Mouse (Mus musculus) left cerebral cortex, adult 18-20 months (tissue): ENCODE results near the gene Il12rb1. TPM values are rescaled to one million over a fixed set of nuclear protein-coding genes. Genes with fewer than 3 reads are reported as not detected.
"Not testable (repeated sequence)": the region's sequence is repeated elsewhere in the genome, so short reads cannot be mapped to it uniquely, and the experiment has no call there.

Experiments used
- DNase-seq, 2 experiments: peaks; one replicate each; pipeline ENCODE4 v3.0.0; 2021 to 2022; ENCODE audit warnings: low spot score in 2 of 2, mixed read lengths in 1 of 2
- total RNA-seq, 2 experiments: library from RNA; stranded (reverse); gene quantifications; 2 replicates each; pipeline ENCODE4 v1.2.3; 2021

Il12rb1 gene
- total RNA-seq, 2 experiments from 2014 or later: 0.63 to 0.77 TPM

DNA sequence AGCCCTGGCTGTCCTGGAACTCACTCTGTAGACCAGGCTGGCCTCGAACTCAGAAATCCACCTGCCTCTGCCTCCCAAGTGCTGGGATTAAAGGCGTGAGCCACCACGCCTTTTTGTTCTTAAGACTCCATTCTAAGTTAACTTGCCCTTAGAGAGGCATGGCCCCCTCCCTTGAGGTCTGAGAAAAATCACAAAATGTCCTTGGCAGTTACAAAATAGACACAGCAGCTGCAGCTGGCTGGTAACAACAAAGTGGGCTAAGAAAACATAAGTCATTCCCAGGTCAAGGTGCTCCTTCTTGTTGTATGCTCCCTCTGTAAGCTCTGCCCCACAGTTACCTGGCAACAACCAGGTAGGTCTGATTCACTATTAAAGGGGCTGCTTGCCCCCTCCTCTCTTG lies 14.3 kb downstream of the Il12rb1 start:
- not testable (repeated sequence) for DNase-seq

DNA sequence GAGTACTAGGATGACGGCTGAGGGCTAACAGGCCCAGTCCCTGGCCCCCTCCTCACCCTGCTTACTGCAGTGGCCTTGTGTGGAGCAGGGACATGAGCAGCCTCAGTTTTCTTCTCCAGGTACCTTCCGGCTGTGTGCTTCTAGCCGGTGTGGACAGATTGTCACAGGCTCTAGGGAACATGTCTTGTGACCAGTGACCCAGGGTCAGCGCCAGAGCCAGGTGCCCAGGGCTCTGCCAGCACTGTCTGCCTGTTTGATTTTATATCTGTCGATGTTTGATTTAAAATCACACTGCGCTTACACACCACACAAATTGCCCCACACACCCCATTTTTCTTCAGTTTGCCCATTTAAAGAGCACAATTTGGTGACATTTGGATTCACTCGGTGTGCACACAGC lies 15.6 kb downstream of the Il12rb1 start:
- no peak for DNase-seq

DNA sequence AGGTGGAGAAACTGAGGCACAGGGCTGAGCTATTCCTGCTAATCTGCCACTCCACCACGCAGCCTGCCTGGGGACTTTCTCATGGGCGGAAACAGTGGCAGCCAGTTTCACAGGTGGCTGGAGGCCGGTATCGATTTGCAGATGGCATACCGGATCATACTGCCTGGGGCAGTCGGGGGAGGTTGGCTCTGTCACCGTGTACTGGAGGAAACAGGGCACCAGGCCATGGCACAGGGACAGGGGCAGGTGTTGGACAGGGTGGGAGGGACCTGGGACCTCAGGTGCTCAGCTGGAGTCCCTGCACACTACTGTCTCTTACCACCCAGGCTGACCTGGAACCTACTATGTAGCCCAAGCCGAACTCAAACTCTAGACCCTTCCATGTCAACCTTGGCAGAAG lies 17.6 kb downstream of the Il12rb1 start:
- no peak for DNase-seq

DNA sequence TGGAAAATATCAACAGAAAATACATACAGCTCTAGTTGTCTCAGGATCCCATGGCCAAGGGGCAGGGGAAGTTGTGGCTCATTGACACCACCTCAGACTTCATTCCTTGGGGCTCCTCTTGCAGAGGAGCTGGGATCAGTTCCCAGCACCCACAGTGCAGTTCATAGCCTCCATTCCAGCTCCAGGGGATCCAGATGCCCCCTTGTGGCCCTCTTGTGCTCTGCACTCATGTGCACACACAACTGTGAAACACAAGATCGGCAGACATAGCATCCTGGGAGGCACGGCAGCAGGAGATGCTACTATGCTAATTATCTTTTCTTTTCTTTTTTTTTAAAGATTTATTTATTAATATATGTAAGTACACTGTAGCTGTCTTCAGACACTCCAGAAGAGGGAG lies 18.8 kb downstream of the Il12rb1 start:
- no peak for DNase-seq

DNA sequence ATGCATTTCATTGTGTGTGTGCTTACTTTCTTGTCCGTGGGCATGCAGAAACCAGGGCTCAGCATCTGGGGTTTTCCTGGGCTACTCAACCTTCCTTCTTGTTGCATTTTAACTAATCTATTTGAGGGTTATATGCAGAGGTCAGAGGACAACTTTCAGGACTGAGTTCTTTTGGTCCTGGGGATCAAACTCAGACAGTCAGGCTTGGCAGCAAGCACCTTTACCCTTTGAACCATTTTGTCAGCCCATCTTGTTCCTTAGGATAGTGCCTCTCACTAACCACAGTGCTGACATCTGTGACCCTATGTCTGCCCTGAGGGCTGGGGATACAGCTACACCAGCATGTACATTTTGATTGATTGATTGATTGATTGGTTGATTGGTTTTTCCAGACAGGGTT lies 19.5 kb downstream of the Il12rb1 start:
- no peak for DNase-seq

DNA sequence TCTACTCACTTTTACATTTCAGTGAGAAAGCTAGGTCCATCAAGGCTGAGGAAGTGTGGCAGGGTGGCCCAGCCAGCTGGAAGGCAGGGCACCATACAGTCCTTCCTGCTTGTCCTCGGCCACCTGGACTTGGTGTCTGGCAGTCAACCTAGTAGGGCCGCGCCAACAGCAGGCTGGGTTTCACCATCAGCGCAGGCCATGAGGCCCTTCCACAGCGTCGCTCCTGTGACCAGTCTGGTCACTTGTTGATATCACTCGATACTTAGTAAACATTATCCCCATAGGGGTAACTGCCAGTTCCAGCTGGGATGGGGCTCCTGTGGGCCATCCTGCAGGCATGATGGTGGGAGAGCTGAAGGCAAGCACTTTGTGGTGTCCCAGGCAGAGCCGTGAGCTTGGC lies 23.3 kb downstream of the Il12rb1 start:
- DNase-seq: no peak

DNA sequence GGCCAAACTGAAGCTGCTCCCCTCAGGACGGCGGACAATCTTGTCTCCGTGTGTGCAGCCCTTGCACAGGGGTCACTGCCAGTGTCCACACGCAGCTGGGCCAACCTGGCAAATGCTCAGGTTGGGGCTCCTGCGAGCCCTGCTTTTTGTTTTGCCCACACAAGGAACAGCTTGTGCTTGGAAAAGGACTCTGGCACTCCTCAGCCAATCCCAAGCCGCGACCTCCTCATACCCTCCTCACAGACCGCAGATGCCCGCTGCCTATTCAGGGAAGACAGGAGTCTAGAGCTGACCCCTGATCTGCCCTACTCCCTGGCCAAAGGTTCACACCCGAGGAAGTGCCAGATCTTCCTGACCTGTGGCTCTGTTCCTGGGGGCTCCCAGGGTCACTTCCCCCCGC lies 24.1 kb downstream of the Il12rb1 start:
- no peak for DNase-seq

DNA sequence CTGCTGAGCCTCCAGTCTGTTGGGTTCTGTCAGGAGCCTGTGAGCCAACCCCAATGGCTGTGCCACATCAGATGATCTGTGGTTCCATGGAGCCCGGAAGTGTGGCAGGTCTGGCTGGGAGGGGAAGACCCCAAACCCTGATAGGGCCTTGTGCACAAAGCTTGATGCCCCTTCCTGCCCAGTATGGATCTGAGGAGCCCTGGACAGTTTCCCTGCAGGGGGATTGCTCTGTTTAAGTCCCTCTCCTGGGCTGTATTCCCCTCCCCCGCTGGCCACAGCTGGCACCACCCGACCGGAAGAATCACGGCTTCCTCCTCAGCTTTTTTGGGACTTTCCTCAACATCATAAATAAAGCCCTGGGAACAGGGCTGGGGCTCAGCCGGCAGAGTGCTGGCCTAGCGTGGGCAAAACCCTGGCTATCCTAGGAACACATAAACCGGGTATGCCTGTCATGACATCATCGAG lies 24.8 kb downstream of the Il12rb1 start:
- no peak for DNase-seq

DNA sequence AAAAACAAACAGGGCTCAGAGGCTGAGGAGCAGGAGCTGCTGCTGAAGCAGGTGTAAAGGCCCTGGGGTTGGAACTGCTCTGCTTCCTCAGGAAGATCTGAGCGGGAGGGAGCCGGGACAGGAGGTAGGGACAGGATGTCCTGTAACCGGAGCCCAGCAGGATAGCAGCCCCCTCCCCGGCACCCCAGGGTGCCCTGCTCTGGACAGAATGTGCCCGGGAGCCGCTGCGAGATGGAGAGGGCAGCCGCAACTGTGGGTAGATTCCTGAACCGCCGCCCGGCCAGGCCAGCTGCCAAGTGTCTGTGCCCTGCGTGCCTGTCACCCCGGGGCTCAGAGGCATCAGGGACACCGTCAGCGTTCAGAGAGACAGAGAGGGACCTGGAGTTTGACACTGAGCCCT lies 25.3 kb downstream of the Il12rb1 start:
- DNase-seq: peak; percentile 52 to 59

DNA sequence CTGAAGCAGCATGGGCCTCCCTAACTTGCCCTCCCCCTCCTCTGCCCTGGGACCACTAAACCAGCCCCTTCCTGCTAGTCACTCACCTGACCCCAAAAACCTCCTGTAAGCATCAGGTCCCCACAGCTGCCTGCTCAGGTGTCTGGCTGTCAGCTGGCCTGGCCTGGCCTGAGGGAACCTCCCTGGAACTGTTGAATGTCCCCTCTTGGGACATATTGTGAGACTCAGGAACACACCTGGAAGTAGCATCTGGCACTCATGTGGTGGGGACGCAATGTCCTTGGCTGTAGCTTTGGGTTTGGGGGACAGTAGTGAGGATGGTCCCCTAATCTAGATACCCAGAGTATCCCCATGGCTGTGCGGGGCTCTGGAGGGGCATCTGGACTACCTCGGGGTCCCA lies 25.8 kb downstream of the Il12rb1 start:
- no peak for DNase-seq

DNA sequence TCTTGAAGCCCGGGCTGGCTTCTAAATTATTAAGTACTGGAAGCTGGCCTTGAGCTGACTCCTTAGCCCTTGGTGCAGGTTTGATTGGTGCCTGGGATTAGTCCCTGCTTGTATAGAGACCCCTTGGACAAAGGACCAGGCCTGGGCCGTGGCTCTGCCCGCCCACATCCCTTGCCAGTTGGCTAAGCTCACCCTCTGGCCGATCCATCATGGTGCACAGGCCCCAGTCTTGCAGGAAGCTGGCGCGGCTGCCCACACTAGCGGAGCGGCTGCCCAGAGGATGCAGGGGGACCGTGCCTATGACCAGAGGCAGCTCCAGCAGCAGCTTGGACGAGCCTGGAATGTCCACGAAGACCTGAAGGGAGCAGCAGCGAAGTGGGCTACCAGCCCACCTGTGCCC lies 28.4 kb downstream of the Il12rb1 start:
- no peak for DNase-seq

DNA sequence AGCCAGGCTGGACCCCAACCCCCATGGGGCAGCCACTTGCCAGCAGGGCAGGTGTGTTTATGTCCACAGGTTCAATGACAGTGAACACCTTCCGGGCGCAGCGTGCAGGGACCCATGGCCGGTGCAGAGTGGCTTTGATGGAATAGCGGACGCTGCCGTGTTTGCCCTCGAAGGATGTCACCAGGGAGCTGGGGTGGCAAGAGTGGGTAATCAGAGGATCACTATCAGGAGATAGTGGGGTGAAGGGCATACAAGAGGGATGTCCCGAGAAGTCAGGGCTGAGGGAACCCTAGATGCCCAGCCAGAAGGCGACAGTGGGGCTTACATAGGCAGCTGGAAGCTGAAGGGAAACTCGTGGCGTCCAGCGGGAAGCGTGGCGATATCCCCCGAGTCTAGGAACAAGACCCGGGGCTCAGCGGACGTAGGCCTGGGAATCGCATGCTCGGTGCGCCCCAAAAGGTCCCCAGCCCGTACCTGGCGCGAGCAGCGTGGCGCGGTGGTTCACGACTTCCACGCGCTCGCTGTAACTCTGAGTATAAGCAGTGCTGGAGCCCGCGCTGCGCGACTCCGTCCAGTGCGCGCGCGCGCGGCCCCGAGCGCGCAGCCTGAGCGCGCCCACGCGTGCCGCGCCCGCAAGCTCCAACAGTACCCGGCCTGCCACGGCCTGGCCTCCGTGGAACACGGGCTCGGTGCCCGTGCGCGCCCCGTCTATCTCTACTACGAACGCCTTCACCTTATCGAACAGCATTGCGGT lies 30.6 kb downstream of the Il12rb1 start:
- DNase-seq: no peak

DNA sequence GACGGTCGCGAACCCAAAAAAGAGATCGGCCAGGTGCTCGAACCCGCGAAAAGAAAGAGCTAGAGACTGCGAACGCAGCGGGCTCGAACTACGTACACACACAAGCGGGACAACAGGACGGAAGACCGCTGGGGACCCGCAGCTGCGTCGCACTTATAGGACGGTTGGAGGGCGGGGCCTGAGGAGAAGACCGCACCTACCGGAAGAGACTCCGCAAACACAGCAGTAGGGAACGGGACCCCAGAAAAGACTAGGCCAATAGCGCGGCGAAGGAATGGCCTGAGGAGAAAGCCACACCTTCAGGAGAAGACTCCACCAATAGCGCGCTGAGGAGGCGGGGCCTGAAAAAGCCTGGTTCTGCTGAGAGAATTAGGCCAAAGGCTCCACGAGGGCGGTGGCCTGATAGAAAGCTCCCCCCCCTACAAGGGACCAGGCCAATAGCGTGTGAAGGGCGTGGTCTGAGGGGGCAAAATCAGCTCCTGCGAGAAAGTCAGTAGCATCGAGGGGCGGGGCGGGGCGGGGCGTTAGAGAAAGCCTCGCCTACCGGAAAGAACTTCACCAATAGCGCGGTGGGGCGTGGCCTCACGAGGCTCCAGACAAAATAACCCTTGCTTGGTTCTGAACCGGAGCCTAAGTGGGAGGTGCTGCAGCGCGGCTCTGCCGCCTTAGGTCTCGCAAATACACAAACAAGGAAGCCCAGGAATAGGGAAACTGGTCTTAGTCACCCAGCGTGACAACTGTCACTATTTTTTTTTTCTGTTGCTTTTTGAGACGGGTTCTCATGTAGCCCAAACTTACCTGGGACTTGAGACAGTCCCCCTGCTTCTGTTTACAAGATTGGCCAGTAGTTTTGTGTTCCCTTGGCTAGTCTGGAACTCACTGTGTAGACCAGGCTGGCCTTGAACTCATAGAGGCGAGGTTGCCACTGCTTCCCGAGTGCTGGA lies 31.4 kb downstream of the Il12rb1 start, which contains the start of gene Arrdc2:
Arrdc2 (minus strand) TSS at position 313 of the 944 bp plus-strand sequence.
- peak; percentile 94 to 97 for DNase-seq

DNA sequence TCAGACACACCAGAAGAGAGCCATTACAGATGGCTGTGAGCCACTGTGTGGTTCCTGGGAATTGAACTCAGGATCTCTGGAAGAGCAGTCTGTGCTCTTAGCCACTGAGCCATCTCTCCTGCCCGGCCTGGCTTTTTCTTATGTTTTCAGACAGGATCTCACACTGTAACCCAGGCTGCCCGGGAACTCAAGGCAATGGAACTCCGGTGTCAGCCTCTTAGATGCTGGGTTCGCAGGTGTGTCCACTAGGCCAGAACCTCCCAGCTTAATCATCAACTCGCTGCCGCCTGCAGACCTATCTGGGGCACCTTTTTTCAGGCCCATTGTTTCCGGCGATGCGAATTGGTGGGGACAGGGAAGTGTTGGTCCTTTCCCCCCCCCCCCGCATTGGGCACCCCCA lies 32.3 kb downstream of the Il12rb1 start:
- DNase-seq: no peak

DNA sequence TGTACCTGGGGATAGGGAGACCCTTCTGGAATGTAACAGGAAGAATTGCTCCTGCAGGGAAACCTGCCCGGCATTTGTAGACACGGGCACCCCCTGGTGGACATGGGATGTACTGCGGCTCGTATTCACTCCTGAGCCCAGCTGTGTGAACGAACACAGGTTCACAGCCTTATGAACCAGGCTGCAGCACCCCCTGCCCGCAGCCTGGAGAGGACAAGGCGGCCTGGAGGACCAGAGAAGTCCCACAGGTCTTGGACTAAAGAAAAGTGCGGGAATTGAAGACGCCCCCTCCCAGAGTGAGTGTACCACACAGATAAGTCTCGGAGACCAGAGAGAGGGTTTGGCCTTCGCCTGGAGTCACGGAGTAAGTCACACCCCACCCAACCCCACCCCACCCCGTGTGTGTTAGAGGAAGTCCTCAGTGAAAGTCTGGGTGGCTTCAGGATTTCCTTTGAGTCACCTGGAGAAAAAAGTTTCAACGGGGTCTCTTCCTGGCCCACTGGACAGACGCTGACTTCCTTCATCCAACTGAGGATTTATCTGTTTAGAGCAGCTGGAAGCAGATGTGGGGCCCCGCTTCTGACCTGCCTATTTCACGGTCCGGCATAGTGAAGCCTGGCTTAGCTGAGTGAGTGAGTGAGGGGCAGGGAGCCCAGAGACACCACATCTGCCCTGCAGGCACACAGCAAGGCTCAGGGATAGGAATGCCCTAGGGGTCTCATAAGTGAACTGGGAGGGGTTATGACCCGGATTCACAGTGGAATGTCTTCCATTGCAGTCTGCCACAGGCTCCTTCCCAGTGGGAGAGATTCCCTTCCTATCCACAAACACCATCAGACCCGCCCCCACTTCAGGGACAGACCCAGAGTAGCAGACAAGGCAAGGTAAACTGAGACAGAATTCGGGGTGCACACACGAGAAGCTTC lies 33.2 kb downstream of the Il12rb1 start:
- peak; percentile 90 to 94 for DNase-seq

DNA sequence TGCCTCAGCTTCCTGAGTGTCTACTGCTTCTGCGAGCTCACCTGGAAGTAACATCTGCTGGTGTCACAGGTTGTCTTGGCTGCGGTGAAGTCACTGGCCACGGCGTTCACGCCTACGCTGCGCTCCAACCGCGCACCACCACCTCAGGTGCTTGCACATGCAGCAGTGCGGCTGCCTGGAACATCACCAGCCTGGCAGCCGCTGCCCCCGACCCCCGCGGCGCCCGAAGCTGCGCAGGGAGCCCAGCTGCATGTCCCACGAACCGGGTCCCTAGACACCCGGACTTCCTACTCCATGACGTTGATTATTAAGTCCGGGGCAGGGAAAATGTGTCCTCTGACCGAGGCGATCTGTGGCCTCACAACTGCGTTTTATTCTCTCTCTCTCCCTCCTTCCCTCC lies 34.2 kb downstream of the Il12rb1 start:
- no peak for DNase-seq

DNA sequence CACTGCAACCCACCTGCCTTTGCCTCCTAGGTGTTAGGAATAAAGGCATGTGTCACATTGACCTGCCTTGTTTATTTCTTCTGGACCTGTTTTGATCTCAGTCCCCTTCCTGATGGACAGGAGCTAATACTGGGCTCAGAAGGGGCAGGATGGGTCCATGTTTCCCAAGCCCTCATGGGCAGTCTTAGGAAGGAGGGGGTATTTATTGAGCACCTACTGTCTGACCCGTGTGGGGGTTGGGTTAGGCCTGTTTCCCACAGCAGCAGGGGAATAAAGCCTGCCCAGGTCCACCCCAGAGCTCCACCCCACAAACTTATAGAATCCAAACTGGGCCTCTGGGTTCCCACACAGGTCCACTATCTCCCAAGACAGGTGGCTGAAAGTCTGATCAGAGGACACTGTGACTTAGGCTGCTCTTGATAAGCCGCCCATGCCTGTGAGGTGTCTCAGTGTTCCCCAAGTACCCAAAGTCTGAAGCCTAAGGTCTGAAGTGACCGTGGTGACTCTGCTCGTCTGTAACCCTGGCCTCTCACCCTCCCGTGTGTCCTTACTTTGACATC lies 35.0 kb downstream of the Il12rb1 start:
- DNase-seq: no peak

DNA sequence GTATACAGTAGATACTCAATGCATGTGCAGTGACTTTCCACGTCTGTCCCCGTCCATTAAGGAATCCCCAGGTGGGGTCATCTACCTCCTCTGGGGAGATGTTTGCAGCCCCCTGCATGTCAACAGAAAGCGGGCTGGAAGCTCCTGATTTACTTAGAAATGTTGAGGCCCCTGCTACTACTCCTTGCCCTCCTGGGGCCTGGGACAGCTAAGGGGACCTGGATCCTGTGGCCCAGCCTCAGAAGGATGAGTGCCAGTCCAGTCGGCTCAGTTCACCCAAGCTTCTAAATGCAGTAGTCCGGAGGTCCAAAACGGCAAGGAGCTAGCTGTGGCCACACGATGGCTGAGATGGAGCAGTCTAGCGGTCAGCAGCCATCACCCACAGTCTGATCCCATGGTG lies 35.7 kb downstream of the Il12rb1 start:
- no peak for DNase-seq

DNA sequence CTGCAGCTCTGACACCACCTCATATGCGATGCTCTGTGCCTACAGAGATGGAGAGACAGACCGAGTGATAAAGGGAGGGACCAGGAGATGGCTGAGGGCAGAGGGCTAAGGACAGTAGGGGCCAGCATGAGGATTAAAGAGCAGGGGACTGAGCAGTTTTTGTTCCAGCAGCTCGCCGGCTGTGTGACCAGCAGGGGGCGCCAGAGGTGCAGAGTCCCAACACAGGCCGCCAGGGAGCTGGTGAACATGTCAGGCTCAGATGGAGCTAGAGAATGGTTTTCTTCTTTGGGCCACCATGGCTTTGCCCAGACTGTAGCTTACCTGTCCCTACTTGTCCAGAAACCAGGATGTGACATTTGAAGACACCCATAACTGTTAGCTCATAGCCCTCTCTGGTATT lies 36.3 kb downstream of the Il12rb1 start:
- DNase-seq: peak; percentile 84 to 92

DNA sequence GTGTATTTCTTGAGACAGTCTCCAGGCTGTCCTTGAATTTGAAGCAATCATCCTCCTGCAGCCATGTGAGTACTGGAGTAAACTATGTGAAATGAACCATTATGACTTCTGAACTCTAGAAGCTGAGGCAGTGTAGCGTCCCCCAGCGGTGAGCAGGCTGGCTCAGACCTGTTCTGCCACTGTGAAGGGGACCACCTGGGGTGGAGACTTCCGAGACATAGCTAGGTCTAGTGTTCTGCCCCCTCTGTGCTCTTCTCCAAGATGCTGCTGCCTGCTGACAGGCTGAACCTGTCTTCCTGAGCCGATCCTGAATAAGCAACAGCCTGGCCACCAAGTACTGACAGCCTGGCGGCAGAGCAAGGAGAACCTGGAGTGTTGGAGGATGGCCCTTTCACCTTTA lies 36.9 kb downstream of the Il12rb1 start:
- DNase-seq: no peak
